Mouse (Mus musculus): ENCODE results near the gene Fam213a. TPM values are rescaled to one million over a fixed set of nuclear protein-coding genes. Genes with fewer than 3 reads are reported as not detected.

The Fam213a gene
- 65.8 and 153 TPM in 2 replicates for polyA plus RNA-seq (2012; rRNA removed; ENCODE audit: low replicate concordance)

DNA sequence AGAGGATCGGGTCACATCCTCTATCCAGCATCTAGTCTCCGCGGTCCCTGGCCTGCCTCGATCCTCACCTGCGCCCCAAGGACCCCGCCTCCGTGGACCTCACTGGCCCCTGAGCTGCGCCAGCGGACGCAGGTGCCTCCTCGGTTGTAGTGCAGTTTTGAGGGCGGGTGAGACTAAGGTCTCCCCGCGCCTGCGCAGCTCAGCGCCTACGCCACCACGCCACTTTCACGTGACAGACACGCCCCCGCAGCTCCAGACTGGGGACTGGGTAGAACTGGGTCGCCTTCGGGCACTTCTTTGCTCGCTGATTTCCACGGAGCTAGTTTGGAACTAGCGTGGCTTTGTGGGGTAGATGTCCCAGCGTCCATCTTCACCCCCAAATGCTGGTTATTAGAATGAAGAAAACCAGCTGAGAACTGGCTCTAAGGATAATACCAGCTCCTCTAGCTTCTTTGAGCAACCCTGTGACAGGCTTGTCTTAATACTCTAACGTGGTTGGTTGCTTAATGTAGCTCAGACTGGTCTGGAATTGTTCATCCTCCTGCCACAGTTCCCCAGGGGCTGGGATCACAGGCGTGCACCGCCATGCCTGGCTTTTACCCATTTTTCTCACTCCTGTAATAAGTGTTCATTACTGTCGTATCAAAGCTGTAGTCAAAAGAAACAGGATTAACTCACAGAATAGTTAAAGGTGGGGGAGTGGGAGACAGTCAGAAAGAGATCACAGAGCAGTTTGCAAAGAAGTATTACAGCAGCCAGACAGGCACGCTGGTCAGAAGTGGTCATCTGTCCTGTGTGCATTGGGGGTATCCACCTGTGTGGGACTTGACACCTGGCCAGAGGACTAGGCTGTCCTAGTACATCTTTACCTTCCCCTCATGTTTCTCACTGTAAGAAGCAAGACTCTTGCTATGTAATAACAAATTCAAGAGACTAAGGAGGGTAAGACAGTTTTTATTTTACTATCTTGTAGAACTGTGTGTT lies at the start of gene Fam213a:
Gene Fam213a (minus strand): TSS at position 159 of the 984 bp plus-strand sequence.

DNA sequence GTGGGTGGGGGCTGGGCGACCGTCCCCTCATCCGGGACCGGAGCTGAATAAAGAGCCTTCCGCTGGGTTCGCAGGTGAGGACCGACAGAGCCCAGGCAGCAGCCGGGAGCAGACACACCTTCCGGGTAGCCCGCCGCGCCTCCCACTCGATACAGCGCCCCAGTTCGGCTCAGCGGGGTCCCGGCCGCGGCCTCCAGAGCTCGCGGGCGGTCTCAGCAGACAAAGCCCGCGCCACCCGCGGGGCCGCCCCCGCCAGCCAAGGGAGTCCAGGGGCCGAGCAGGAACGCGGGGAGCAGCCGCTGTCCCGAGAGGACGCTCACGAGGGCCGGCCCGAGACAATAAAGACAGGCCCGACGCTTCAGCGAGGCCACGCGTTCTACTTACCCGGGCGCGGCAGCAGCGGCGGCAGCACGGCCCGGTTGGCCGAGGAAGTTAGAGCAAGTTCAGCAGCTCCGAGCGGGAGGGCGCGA lies 47.2 kb downstream of the Fam213a start, which contains the start of gene Tspan14:
Gene Tspan14 (minus strand): TSS at position 416 of the 470 bp plus-strand sequence.

Other genes starting within 250 kb of the Fam213a start
- 0.59 and 0.68 TPM in 2 replicates for gene Sh2d4b, start 120.5 kb downstream of the Fam213a start, polyA plus RNA-seq (2012; rRNA removed; ENCODE audit: low replicate concordance)
- 87.4 and 109 TPM in 2 replicates for gene Tspan14, start 47.0 kb downstream of the Fam213a start, polyA plus RNA-seq (2012; rRNA removed; ENCODE audit: low replicate concordance)
- gene Dydc2, start 55.4 kb upstream of the Fam213a start, polyA plus RNA-seq (2012; rRNA removed; ENCODE audit: low replicate concordance): not detected in 2 replicates
- gene Dydc1, start 59.1 kb upstream of the Fam213a start, polyA plus RNA-seq (2012; rRNA removed; ENCODE audit: low replicate concordance): not detected in 2 replicates
- 0.07 and 0.44 TPM in 2 replicates for gene Mat1a, start 91.2 kb upstream of the Fam213a start, polyA plus RNA-seq (2012; rRNA removed; ENCODE audit: low replicate concordance)
- 0.14 TPM in 1 of 2 replicates, not detected in the other for gene Sftpa1, start 118.0 kb upstream of the Fam213a start, polyA plus RNA-seq (2012; rRNA removed; ENCODE audit: low replicate concordance)
- 0.09 TPM in 1 of 2 replicates, not detected in the other for gene Mbl1, start 137.7 kb upstream of the Fam213a start, polyA plus RNA-seq (2012; rRNA removed; ENCODE audit: low replicate concordance)
- 5.2 TPM in 1 of 2 replicates, not detected in the other for gene Sftpd, start 171.4 kb upstream of the Fam213a start, polyA plus RNA-seq (2012; rRNA removed; ENCODE audit: low replicate concordance)